Mouse (Mus musculus): Measurements from ENCODE around the gene Grrp1.

DNA sequence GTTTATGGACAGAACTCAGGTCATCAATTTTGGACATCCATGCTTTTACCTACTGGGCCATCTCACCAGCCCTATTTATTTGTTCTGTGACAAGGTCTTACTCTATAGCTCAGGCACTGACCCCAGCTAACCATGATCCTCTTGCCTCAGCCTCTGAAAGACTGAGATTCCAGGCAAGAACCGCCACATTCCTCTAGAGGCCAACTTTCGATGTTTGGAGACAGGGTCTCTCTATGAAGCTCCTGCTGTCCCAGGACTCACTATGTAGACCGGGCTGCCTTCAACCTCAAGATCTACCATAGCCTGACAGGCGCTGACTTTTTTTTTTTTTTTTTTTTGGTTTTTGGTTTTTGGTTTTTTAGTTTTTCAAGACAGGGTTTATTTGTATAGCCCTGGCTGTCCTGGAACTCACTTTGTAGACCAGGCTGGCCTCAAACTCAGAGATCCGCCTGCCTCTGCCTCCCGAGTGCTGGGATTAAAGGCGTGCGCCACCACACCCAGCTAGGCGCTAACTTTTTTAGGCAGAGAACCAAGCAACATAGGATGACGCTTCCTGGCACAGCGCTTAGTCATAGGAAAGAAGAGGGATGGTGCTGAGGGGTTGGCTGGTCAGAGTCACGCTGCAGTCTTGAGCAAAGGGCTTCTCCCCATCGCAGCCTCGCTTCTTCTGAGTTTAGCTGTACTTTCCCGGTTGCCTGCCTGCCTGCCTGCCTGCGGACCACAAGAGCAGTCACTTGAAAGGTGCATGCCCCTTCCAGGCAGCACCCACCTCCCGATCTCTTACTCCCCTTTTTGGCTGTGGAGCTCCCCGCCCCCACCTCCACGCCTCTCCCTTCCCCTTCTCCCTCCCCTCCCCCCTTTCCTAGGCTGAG, 45.0 kb upstream of the Grrp1 start:
- no peak for TF ChIP-seq POLR2A (IDR thresholded peaks at IDR 0.05; ENCODE audit: borderline replicate concordance, insufficient read depth, low read length)
- TF ChIP-seq CTCF (IDR thresholded peaks at IDR 0.05; ENCODE audit: borderline replicate concordance, insufficient read depth, low read depth, low read length): no peak
